Mouse (Mus musculus): ENCODE results near the gene Mrps21.

- TF ChIP-seq CTCF (conservative IDR thresholded peaks at IDR 0.05; ENCODE audit: insufficient read depth, insufficient read length, low read depth, low read length) = no peak
- no peak for TF ChIP-seq POLR2A (IDR thresholded peaks at IDR 0.05; ENCODE audit: low read depth, low read length)
Observed at GRCm38 (mm10) chr3:95902373-95902625, 31.0 kb upstream of the Mrps21 start.
